Mouse (Mus musculus) liver, postnatal 0 days (tissue): ENCODE measurements at regions not wholly inside any gene's neighbourhood (a gene's known extent, or its start where the extent isn't known, plus 50 kb on each side); places are given as distances from the start of the nearest gene placed in this dataset.
"Not testable (repeated sequence)": the region's sequence is repeated elsewhere in the genome, so short reads cannot be mapped to it uniquely, and the experiment has no call there.

Source experiments
- ATAC-seq: fragments of 200-750 bp; cut with Nextera tagmentation; 2 replicates; pipeline ENCODE4 v1.8.0; 2017; ENCODE audit warnings: mild to moderate bottlenecking, moderate library complexity
- DNase-seq: peaks from one replicate; pipeline ENCODE4 v3.0.0-alpha.2; 2016
- H3K27ac ChIP-seq: fragments of 300-500 bp; sonication (generic); 2 replicates; pipeline ENCODE4 v1.5.1; 2014; ENCODE audit warnings: antibody characterized with exemption, moderate library complexity, mild to moderate bottlenecking, low read depth
- H3K27me3 ChIP-seq: fragments of 300-500 bp; sonication (generic); 2 replicates; pipeline ENCODE4 v1.6.1; 2014; ENCODE audit warnings: low read length, control low read depth, mixed read lengths; ENCODE audit not compliant: insufficient read depth
- H3K36me3 ChIP-seq: fragments of 300-500 bp; sonication (generic); replicated peaks from 2 replicates; pipeline ENCODE4 v1.6.1; 2014; ENCODE audit warnings: mild to moderate bottlenecking, control low read depth, low read length, moderate library complexity, mixed read lengths; ENCODE audit not compliant: insufficient read depth
- H3K4me1 ChIP-seq: fragments of 300-500 bp; sonication (generic); 2 replicates; pipeline ENCODE4 v1.6.1; 2014; ENCODE audit warnings: antibody characterized with exemption, mild to moderate bottlenecking, control low read depth; ENCODE audit not compliant: insufficient read depth
- H3K4me2 ChIP-seq: fragments of 300-500 bp; sonication (generic); 2 replicates; pipeline ENCODE4 v1.6.1; 2014; ENCODE audit warnings: low read depth, mild to moderate bottlenecking, low read length, moderate library complexity, mixed read lengths
- H3K4me3 ChIP-seq: fragments of 300-500 bp; sonication (generic); 2 replicates; pipeline ENCODE4 v1.5.1; 2014; ENCODE audit warnings: low read depth, low read length
- H3K9ac ChIP-seq: fragments of 300-500 bp; sonication (generic); replicated peaks from 2 replicates; pipeline ENCODE4 v1.6.1; 2014; ENCODE audit warnings: mild to moderate bottlenecking, moderate library complexity
- H3K9me3 ChIP-seq: fragments of 300-500 bp; sonication (generic); 2 replicates; pipeline ENCODE4 v1.6.1; 2016; ENCODE audit warnings: mild to moderate bottlenecking, control low read depth, low read length, mixed read lengths
- CTCF ChIP-seq: sonication (generic); IDR thresholded peaks from 2 replicates; pipeline ENCODE4 v1.5.1; 2016; ENCODE audit warnings: antibody characterized with exemption, low read depth
- EP300 ChIP-seq: IDR thresholded peaks from 2 replicates; pipeline ENCODE4 v1.6.1; 2016; ENCODE audit warnings: antibody characterized with exemption, low read depth, mild to moderate bottlenecking
- WGBS: fragments of 180-500 bp; shearing (Covaris S2); extraction: QIAGEN DNeasy Blood & Tissue Kit; methylation state at CpG from one replicate; pipeline ENCODE4 v1.1.7; 2014; ENCODE audit not compliant: insufficient replicate concordance; 5-methylcytosine and 5-hydroxymethylcytosine counted together

DNA sequence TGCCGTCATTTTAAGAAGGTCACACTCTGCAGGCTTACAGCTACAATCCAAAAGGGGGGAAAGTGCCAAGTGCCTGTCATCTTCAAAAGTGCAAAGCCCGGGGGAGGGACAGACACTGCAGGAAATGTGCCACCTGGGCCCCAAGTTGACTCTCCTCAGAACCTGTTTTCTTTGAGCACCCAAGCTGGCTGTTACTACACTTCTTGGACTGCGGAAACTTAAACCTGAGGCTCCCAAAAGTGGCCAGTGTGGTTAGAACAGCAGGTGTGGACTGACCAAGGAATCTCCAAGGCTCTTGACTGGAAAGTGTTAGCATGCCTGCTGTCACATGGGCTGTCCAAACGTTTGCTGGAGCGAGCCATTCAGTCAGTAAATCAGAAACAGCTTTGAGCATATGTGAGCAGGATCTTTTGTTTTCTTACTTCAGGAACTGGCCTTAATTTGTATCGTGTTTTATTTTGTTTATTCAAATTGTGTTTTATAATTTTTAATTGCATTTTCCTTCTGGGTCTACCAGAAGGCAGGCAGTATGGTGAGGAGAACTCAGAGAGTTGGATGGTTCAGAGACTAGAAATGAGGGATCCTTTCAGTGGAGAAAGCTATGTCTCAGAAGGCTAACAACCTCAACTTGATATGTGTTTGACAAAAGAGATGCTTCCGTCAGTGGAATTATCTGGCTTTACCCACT is 168.4 kb upstream of the Frmd6 start:
- Histone ChIP-seq H3K27ac (no peak overlapping the region), H3K9ac (no peak overlapping the region), H3K36me3 (no peaks in the 10 kb centered on the region), H3K4me2 (no peak overlapping the region), H3K4me1 (no peaks in the 10 kb centered on the region), H3K4me3 (no peak overlapping the region), H3K27me3 (no peaks in the 10 kb centered on the region), H3K9me3 (no peaks in the 10 kb centered on the region)
- ATAC-seq, result no peak
- WGBS, result 65% methylated on average over 7 of the region's 7 CpGs
- no peak for DNase-seq
- TF ChIP-seq EP300 (no peak), CTCF (no peak)

DNA sequence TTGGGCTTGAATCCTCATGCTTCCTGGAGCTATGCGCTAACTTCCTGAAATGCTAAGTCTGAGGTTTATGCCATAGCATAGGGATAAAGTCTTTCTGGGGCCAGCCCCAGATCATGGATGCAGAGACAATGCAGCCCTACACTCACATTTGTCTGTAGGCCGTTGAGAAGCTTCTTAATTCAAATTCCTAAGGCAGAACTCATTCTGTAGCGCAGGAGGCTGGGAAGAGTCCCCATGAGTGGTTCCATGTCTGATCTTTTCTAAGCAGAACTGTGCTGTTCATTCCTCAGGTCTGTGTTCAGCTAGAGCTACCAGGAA is 167.9 kb upstream of the Frmd6 start:
- Histone ChIP-seq H3K4me1 (no peaks in the 10 kb centered on the region), H3K36me3 (no peaks in the 10 kb centered on the region), H3K27ac (no peak overlapping the region), H3K4me3 (no peak overlapping the region), H3K27me3 (no peaks in the 10 kb centered on the region), H3K9me3 (no peaks in the 10 kb centered on the region), H3K9ac (no peak overlapping the region), H3K4me2 (no peak overlapping the region)
- TF ChIP-seq EP300 (no peak), CTCF (no peak)
- WGBS, result 76% methylated on average over 3 of the region's 3 CpGs
- no peak for ATAC-seq
- no peak for DNase-seq

DNA sequence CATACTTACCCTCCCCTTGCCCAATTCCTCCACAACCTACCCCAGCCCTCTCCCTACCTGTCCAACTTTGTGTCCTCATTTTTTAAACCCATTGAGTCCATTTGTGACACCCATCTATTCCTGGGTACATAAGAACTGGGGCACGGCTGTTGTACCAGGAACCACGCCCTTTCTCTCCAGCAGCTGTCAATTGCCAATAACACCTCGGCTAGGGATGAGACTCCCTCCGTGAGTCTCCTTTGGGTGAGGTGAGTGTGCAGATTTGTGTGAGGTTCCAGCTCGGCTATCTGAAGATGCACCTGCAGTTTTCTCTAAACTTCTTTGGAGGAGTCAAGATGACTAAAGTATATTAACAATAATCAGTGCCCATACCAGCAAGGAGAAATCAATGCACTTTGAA is 167.2 kb upstream of the Frmd6 start:
- 78% methylated on average over 5 of the region's 5 CpGs for WGBS
- Histone ChIP-seq H3K9me3 (no peaks in the 10 kb centered on the region), H3K9ac (no peak overlapping the region), H3K27me3 (no peaks in the 10 kb centered on the region), H3K4me3 (no peak overlapping the region), H3K4me1 (no peaks in the 10 kb centered on the region), H3K27ac (no peak overlapping the region), H3K36me3 (no peaks in the 10 kb centered on the region), H3K4me2 (no peak overlapping the region)
- DNase-seq (no peak), ATAC-seq (no peak)
- TF ChIP-seq EP300 (no peak), CTCF (no peak)

DNA sequence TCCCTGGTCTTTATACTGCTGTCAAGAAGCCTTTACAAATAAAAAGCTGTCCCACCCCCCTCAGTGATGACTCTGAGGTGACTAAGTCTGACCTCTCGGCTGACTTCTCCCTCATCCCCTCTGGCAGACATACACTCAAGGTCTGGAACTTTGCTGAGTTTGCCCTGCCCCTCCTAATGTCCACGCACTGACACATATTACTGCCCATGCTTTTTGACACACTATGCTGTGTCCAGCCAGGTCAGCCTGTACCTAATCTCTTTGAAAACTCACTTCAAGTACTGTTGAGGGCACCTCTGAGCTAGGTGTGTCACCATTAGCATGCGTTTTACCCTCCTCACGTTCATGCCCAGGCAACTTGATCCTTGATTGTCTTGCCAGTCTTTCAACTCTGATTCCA is 164.9 kb upstream of the Frmd6 start:
- ATAC-seq, result no peak
- Histone ChIP-seq H3K9ac (no peak overlapping the region), H3K4me1 (no peaks in the 10 kb centered on the region), H3K27me3 (no peaks in the 10 kb centered on the region), H3K27ac (no peak overlapping the region), H3K4me3 (no peak overlapping the region), H3K4me2 (no peak overlapping the region), H3K9me3 (no peaks in the 10 kb centered on the region), H3K36me3 (no peaks in the 10 kb centered on the region)
- DNase-seq, result no peak
- TF ChIP-seq CTCF (no peak), EP300 (no peak)
- 84% methylated on average over 4 of the region's 4 CpGs for WGBS

DNA sequence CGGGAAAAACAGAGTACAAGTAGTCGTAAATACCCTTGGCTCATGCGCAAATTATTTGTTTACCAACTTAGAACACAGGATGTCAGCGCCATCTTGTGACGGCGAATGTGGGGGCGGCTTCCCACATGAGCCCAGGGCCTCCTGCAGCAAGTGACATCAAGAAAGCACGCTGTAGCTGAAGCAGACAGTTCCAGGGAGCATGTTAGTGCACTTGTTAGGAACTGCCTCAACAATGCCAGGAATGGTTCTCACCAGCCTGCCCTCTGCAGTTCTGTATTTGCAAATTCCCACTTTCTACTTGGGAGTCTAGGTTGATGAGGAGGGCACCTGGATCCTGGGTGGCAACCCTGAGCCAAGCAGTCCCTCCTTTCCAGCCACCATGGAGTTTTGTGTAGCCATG is 157.2 kb upstream of the Frmd6 start:
- H3K4me3 ChIP-seq, H3K9me3 ChIP-seq, ATAC-seq, H3K4me2 ChIP-seq, H3K27ac ChIP-seq, H3K27me3 ChIP-seq, DNase-seq, H3K4me1 ChIP-seq, H3K9ac ChIP-seq, H3K36me3 ChIP-seq: not testable (repeated sequence)
- WGBS, result 85% methylated on average over 5 of the region's 8 CpGs

DNA sequence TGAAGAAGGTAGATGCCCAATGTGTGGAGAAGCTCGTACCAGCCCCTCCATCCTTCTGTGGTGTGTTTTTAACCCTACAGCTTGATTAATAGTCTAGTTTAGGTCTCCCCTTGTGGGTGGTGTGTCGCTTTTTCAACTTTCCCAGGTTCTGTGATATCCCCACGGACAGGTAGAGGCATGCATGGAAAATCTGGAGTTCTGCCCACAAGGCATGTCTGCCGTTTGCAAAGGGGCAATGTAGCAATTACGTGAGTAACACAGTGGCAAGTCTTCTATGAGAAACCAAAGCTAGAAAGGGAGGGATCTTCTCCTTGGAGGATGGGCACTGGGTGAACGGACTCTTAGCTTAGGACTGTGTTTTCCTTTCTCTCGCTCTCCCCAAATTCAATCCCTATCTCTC is 153.2 kb upstream of the Frmd6 start:
- no peak overlapping the region for H3K9ac ChIP-seq
- WGBS, result 75% methylated on average over 7 of the region's 7 CpGs
- no peak for ATAC-seq
- no peak for DNase-seq
- H3K4me3 ChIP-seq, result no peak overlapping the region
- H3K27ac ChIP-seq, result no peak overlapping the region
- H3K9me3 ChIP-seq, result no peaks in the 10 kb centered on the region
- H3K36me3 ChIP-seq, result no peaks in the 10 kb centered on the region
- TF ChIP-seq CTCF (no peak), EP300 (no peak)
- no peaks in the 10 kb centered on the region for H3K4me1 ChIP-seq
- no peaks in the 10 kb centered on the region for H3K27me3 ChIP-seq
- H3K4me2 ChIP-seq, result no peak overlapping the region

DNA sequence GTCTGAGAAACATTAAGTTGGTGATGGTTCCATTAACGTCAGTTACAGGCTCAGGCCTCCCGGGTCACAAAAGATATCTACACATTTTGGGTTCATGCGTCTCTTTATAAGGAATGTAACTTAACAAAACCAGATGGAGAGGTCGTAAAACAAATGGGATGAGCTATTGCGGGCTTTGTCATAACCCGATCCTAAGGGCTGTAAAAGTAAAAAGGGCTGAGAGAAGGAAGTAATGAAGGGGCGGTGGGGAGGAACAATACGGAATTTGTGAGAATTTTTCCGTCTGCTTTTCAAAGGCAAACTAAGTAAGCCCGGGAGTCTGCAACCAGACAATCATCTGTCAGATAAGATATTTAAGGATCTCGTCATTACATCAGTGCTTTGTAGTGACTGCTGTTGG is 152.1 kb upstream of the Frmd6 start:
- Histone ChIP-seq H3K4me1 (no peaks in the 10 kb centered on the region), H3K9me3 (no peaks in the 10 kb centered on the region), H3K36me3 (no peaks in the 10 kb centered on the region), H3K27ac (no peak overlapping the region), H3K4me2 (no peak overlapping the region), H3K9ac (no peak overlapping the region), H3K4me3 (no peak overlapping the region), H3K27me3 (no peaks in the 10 kb centered on the region)
- ATAC-seq (no peak), DNase-seq (no peak)
- WGBS, result 85% methylated on average over 11 of the region's 11 CpGs
- TF ChIP-seq CTCF (no peak), EP300 (no peak)
